Mouse (Mus musculus) lung, adult 2 months (tissue): ENCODE data around the gene Vrk1. TPM values are rescaled to one million over a fixed set of nuclear protein-coding genes. Genes with fewer than 3 reads are reported as not detected.

Source experiments
- DNase-seq: peaks from one replicate; pipeline ENCODE4 v3.0.0; 2022
- H3K4me1 ChIP-seq: fragments of 200-500 bp; 2 replicates; pipeline ENCODE4 v1.6.1; 2011; ENCODE audit warnings: low read length; ENCODE audit not compliant: control insufficient read depth, insufficient read depth
- H3K4me3 ChIP-seq: fragments of 200-500 bp; replicated peaks from 2 replicates; pipeline ENCODE3; 2011; ENCODE audit warnings: low read depth, mild to moderate bottlenecking, control low read depth, low read length; ENCODE audit errors: extremely low read depth
- CTCF ChIP-seq: fragments of 200-500 bp; IDR thresholded peaks from 2 replicates; pipeline ENCODE4 v1.5.1; 2011; ENCODE audit warnings: mild to moderate bottlenecking, low read length, control low read depth; ENCODE audit not compliant: insufficient read depth
- POLR2A ChIP-seq: fragments of 200-500 bp; IDR thresholded peaks from 2 replicates; pipeline ENCODE4 v1.6.1; 2011; ENCODE audit warnings: low read depth, mild to moderate bottlenecking, control low read depth, low read length, borderline replicate concordance; ENCODE audit errors: extremely low read depth
- WGBS: fragments of 180-500 bp; shearing (Covaris S2); methylation state at CpG from one replicate; pipeline ENCODE4 v1.1.7; 2018; 5-methylcytosine and 5-hydroxymethylcytosine counted together
- polyA plus RNA-seq: library from polyadenylated mRNA; depleted of rRNA; stranded (reverse); fragments of >200 nt; gene quantifications from 2 replicates; pipeline ENCODE4 v1.2.3, GENCODE M21; 2012

The Vrk1 gene
- polyA plus RNA-seq, 1 experiment, result 7.9 TPM

DNA sequence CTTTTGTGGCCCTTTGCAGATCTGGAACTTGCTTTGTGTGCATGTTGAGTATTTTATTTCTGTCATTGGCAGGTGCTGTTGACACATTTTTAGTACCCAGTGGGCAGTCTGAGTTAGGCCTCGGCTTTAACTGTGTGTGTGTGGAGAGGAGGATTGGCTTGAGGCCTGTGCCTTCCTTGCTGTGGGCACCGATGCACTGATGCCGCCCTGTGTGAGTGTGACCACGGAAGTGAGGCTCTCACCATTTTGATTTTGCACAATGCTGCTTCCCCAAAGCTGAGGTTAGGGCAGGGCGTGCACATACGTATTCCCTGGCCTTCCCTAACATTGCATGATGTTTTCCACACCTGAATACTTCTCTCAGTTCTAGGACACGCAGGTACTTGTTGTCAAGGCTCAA, 30.2 kb downstream of the Vrk1 start:
- Histone ChIP-seq H3K4me3 (no peak overlapping the region), H3K4me1 (no peaks in the 10 kb centered on the region)
- WGBS, result 87% methylated on average over 7 of the region's 7 CpGs
- DNase-seq, result no peak
- TF ChIP-seq CTCF (no peak), POLR2A (no peak)

- Histone ChIP-seq H3K4me3 (no peak overlapping the region), H3K4me1 (no peaks in the 10 kb centered on the region; the same call in 1 of the 2 replicates)
- 37% methylated on average over 9 of the region's 9 CpGs for WGBS
- TF ChIP-seq CTCF (no peak), POLR2A (no peak)
- DNase-seq, result no peak
Measured at GRCm38 (mm10) chr12:106046143-106046795, 36.2 kb downstream of the Vrk1 start.

GRCm38 (mm10) chr12:106052271-106052670, 42.2 kb downstream of the Vrk1 start:
- DNase-seq, result no peak
- TF ChIP-seq CTCF (no peak), POLR2A (no peak)
- no peak overlapping the region for H3K4me3 ChIP-seq
- WGBS, result 87% methylated on average over 7 of the region's 7 CpGs
- no peaks in the 10 kb centered on the region for H3K4me1 ChIP-seq

DNA sequence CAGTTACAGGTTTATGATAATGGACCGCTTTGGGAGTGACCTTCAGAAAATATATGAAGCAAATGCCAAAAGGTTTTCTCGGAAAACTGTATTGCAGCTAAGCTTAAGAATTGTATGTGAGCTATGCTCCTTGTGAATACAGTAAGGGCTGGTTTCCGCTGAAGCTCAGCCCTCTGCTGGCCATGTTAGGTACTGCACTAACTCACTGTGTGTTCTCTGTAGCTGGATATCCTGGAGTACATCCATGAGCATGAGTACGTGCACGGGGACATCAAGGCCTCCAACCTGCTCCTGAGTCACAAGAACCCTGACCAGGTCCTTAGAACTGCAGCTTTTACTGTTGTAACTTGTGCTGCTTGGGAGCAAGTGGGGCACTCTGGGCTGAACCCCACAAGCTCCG, 45.8 kb downstream of the Vrk1 start:
- WGBS, result 28% methylated on average over 6 of the region's 6 CpGs
- Histone ChIP-seq H3K4me3 (no peak overlapping the region), H3K4me1 (no peaks in the 10 kb centered on the region)
- peak; percentile 83 for DNase-seq
- TF ChIP-seq CTCF (peak; percentile 95), POLR2A (no peak)

DNA sequence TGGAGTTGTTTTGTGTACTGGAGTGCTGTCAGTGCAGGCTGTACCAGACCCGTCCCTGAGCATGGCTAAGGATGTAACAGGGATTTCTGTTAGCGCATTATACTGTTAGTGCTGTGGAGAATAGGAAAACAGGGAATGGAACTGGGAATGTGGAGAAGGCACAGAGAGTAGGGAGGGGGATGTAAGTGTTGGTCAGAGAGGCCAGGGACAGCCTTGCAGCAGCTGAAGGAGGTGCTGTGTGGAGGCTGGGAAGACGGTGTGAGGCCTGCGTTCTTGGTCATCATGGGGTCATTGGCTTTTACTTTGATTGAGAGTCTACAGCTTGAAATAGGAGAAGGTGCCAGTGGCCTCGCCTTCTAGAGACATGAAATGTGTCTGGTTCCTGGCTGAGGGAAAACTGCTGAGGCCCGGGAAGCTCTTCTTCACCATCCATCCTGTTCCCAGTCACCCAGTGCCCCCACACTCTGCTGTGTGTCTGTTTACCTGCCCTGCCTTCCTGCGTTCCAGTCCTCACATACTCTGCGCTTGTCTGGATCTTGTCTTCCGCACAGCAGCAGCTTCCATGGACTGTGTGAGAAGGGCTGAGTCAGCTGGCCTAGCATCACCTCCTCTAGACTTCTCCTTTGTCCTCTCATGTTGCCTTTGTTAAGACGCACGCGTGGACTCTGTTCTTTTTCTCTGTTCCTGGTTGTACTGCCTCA, 50.0 kb downstream of the Vrk1 start:
- WGBS, result 77% methylated on average over 12 of the region's 12 CpGs
- TF ChIP-seq POLR2A (no peak), CTCF (no peak)
- Histone ChIP-seq H3K4me3 (no peak overlapping the region), H3K4me1 (no peaks in the 10 kb centered on the region)
- no peak for DNase-seq

GRCm38 (mm10) chr12:106070434-106071155, 60.6 kb downstream of the Vrk1 start:
- no peak for DNase-seq
- no peak for TF ChIP-seq CTCF
- no peak for TF ChIP-seq POLR2A
- Histone ChIP-seq H3K4me3 (no peak overlapping the region), H3K4me1 (no peaks in the 10 kb centered on the region)
- 87% methylated on average over 22 of the region's 22 CpGs for WGBS

DNA sequence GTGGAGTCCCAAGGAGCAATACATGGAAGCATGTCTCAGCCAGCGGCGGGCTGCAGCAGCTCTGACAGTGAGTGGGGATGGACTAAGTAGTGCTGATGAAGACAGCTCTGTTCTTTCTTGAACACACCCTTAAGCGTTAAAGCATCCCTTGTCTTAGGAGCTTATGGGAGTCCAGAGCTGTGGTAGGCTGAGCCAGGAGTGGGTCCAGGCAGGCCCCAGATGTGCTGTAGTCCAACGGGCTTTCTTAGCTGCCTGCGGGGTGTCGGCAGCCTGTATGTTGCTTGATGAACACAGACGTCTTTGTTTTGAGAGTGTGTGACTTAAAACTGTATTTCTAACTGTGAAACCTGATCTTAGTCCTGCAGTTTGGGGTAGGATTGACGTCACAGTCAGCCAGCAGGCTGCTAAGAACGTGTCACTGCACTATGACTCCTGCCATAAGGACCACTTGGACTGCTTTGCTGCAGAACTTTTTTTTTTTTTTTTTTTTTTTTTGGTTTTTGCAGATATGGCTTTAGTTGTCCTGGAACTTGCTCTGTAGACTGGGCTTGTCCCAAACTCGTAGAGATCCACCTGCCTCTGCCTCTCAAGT, 61.6 kb downstream of the Vrk1 start:
- WGBS, result 77% methylated on average over 10 of the region's 10 CpGs
- no peak for DNase-seq
- Histone ChIP-seq H3K4me1 (no peaks in the 10 kb centered on the region), H3K4me3 (no peak overlapping the region)
- TF ChIP-seq POLR2A (no peak), CTCF (no peak)

GRCm38 (mm10) chr12:106074371-106075155, 64.5 kb downstream of the Vrk1 start:
- no peak overlapping the region for H3K4me3 ChIP-seq
- no peak for DNase-seq
- TF ChIP-seq POLR2A (no peak), CTCF (no peak)
- H3K4me1 ChIP-seq, result no peaks in the 10 kb centered on the region
- 92% methylated on average over 12 of the region's 12 CpGs for WGBS

- 92% methylated on average over 15 of the region's 15 CpGs for WGBS
- DNase-seq, result no peak
- TF ChIP-seq POLR2A (no peak), CTCF (no peak)
- H3K4me3 ChIP-seq, result no peak overlapping the region
- H3K4me1 ChIP-seq, result no peaks in the 10 kb centered on the region
Measured at GRCm38 (mm10) chr12:106076131-106076530, 66.1 kb downstream of the Vrk1 start.
